Comparison of ENCODE assay signal across 28 mouse cellular contexts in genomic region chr13:10054086-10054485, GRCm38 (mm10).
DNase-seq lines count a peak whose midpoint lies in the region; ATAC-seq and TF ChIP-seq lines count a peak whose summit lies in the region.
"Had no signal": no experiment of that assay in that cellular context is flagged by ENCODE, and none has a peak within 500 bp of the region (broad histone marks: within the 10 kb centered on the region; RNA-seq: fewer than 3 reads in every experiment).

No protein-coding gene starts in this region.

- no peaks in the 10 kb centered on the region for H3K9me3 ChIP-seq in MEL (replicated peaks; ENCODE audit: insufficient read depth, low read length)
- no peaks in the 10 kb centered on the region for H3K9me3 ChIP-seq in liver, postnatal 0 days (ENCODE audit: low read length)
- H3K9me3 ChIP-seq: embryonic facial prominence, embryonic 12.5 days; embryonic facial prominence, embryonic 15.5 days; G1E; heart, embryonic 10.5 days; hindbrain, embryonic 15.5 days had no signal

- H3K36me3 ChIP-seq in MEL (ENCODE audit: control insufficient read depth in 1 of 2, insufficient read depth in 2 of 2, low read length in 2 of 2): peaks cover 0 to 14% of the 10 kb centered on the region in 2 experiments; a peak in 2 of 4 replicates
- H3K36me3 ChIP-seq in liver, postnatal 0 days (replicated peaks; ENCODE audit: insufficient read depth, low read length): no peaks in the 10 kb centered on the region
- H3K36me3 ChIP-seq: embryonic facial prominence, embryonic 12.5 days; embryonic facial prominence, embryonic 15.5 days; G1E; heart, embryonic 10.5 days; heart, embryonic 13.5 days; hindbrain, embryonic 12.5 days; hindbrain, embryonic 15.5 days had no signal

- peak; percentile 19 for DNase-seq in 416B (ENCODE audit: low read depth)
- peak; percentile 84 for DNase-seq in MEL (ENCODE audit: low read depth, low spot score)
- no peak for DNase-seq in liver, postnatal 0 days
- DNase-seq in retina, embryonic 14.5 days (ENCODE audit: low spot score): no peak
- DNase-seq in gastrocnemius, postnatal 25 days: no peak
- DNase-seq in right cerebral cortex, postnatal 25 days: no peak
- DNase-seq: adrenal gland, adult 8-10 months; adrenal gland, postnatal 25 days; cerebellum, adult 11-12 months; cerebellum, adult 8-10 months; cerebellum, postnatal 10 days; gastrocnemius, adult 2 months; gastrocnemius, postnatal 14 days; heart, adult 18-20 months; heart, postnatal 14 days; heart, postnatal 4 days had no signal

- H3K27me3 ChIP-seq in MEL (ENCODE audit: control insufficient read depth in 1 of 2, insufficient read depth in 2 of 2, low read length in 2 of 2): no peaks in the 10 kb centered on the region
- no peaks in the 10 kb centered on the region for H3K27me3 ChIP-seq in liver, postnatal 0 days (ENCODE audit: insufficient read depth, low read length)
- H3K27me3 ChIP-seq: CH12.LX; embryonic facial prominence, embryonic 12.5 days; embryonic facial prominence, embryonic 15.5 days; heart, embryonic 13.5 days; hindbrain, embryonic 12.5 days; hindbrain, embryonic 15.5 days had no signal

- H3K4me2 ChIP-seq in liver, postnatal 0 days (ENCODE audit: low read depth, low read length): no peak overlapping the region
- H3K4me2 ChIP-seq: embryonic facial prominence, embryonic 12.5 days; embryonic facial prominence, embryonic 15.5 days; heart, embryonic 13.5 days; hindbrain, embryonic 12.5 days; hindbrain, embryonic 15.5 days had no signal

- no peak overlapping the region for H3K9ac ChIP-seq in MEL (ENCODE audit: control insufficient read depth, low read depth, low read length, poor library complexity, severe bottlenecking)
- no peak overlapping the region for H3K9ac ChIP-seq in liver, postnatal 0 days (replicated peaks)
- H3K9ac ChIP-seq: embryonic facial prominence, embryonic 12.5 days; embryonic facial prominence, embryonic 15.5 days; forebrain, postnatal 0 days; heart, embryonic 13.5 days; hindbrain, embryonic 12.5 days; hindbrain, embryonic 15.5 days had no signal

- TF ChIP-seq EP300 in MEL (IDR thresholded peaks at IDR 0.05; ENCODE audit: low read depth in 1 of 2, low read length in 2 of 2): peak; percentile 99
- TF ChIP-seq EP300 in liver, postnatal 0 days (IDR thresholded peaks at IDR 0.05; ENCODE audit: low read depth): peak; percentile 63; the same call in 1 of the 2 replicates

- ATAC-seq in hematopoietic stem cell, adult 5-6 weeks (replicated peaks in 1 of 2; ENCODE audit: insufficient read depth in 1 of 2, low FRiP score in 2 of 2, low TSS enrichment in 1 of 2, low read depth in 1 of 2, poor library complexity in 2 of 2, severe bottlenecking in 2 of 2): peak; percentile 95 to 99
- ATAC-seq in liver, postnatal 0 days: no peak
- ATAC-seq in CD4-positive, CD25-positive, alpha-beta regulatory T cell, adult 4 months: no peak
- ATAC-seq: activated CD4-positive, CD25-positive, alpha-beta regulatory T cell, adult 4 months had no signal

- H3K4me1 ChIP-seq in MEL (ENCODE audit: control insufficient read depth in 1 of 2, insufficient read depth in 2 of 2, low read length in 2 of 2): peaks cover 7% of the 10 kb centered on the region in 2 experiments; a peak in 3 of 4 replicates
- no peaks in the 10 kb centered on the region for H3K4me1 ChIP-seq in liver, postnatal 0 days (ENCODE audit: insufficient read depth)
- H3K4me1 ChIP-seq: embryonic facial prominence, embryonic 12.5 days; embryonic facial prominence, embryonic 15.5 days; heart, embryonic 10.5 days; heart, embryonic 13.5 days; hindbrain, embryonic 12.5 days; hindbrain, embryonic 15.5 days had no signal

- no peak for TF ChIP-seq POLR2A in MEL (IDR thresholded peaks at IDR 0.05; ENCODE audit: control insufficient read depth in 1 of 2, insufficient read depth in 1 of 2, low read depth in 1 of 2, low read length in 2 of 2, poor library complexity in 1 of 2)

- no peaks in the 10 kb centered on the region for H3K79me2 ChIP-seq in MEL (ENCODE audit: control insufficient read depth, insufficient read depth, low read length, poor library complexity)

- H3K4me3 ChIP-seq in MEL (ENCODE audit: control insufficient read depth in 1 of 2, insufficient read depth in 1 of 2, low read depth in 2 of 2, low read length in 2 of 2): no peak overlapping the region
- no peak overlapping the region for H3K4me3 ChIP-seq in liver, postnatal 0 days (ENCODE audit: low read depth, low read length)
- H3K4me3 ChIP-seq: embryonic facial prominence, embryonic 12.5 days; embryonic facial prominence, embryonic 15.5 days; gastrocnemius, adult 2 months; heart, embryonic 10.5 days; heart, embryonic 13.5 days; hindbrain, embryonic 12.5 days; hindbrain, embryonic 15.5 days had no signal

- TF ChIP-seq CTCF in MEL (IDR thresholded peaks at IDR 0.05 in 2 of 3, conservative IDR thresholded peaks at IDR 0.05 in 1 of 3; ENCODE audit: control insufficient read depth in 1 of 3, insufficient read depth in 1 of 3, low read depth in 2 of 3, low read length in 3 of 3, poor library complexity in 1 of 3, severe bottlenecking in 1 of 3): no peak
- no peak for TF ChIP-seq CTCF in liver, postnatal 0 days (IDR thresholded peaks at IDR 0.05; ENCODE audit: low read depth)

- no peak for TF ChIP-seq RAD21 in MEL (IDR thresholded peaks at IDR 0.05; ENCODE audit: low read depth, low read length)

- H3K27ac ChIP-seq in MEL (ENCODE audit: control insufficient read depth, low read depth, low read length): peak overlapping the region; percentile 76
- H3K27ac ChIP-seq in liver, postnatal 0 days (ENCODE audit: low read depth): no peak overlapping the region
- H3K27ac ChIP-seq: embryonic facial prominence, embryonic 12.5 days; embryonic facial prominence, embryonic 15.5 days; gastrocnemius, adult 2 months; heart, embryonic 10.5 days; heart, embryonic 13.5 days; hindbrain, embryonic 12.5 days; hindbrain, embryonic 15.5 days had no signal

TF ChIP-seq in MEL, 35 proteins besides CTCF, POLR2A, EP300 and RAD21:
- TF ChIP-seq SMC3 (IDR thresholded peaks at IDR 0.05; ENCODE audit: low read depth, low read length): no peak
- no peak for TF ChIP-seq GABPA (IDR thresholded peaks at IDR 0.05; ENCODE audit: low read depth, low read length)
- no peak for TF ChIP-seq ZKSCAN1 (IDR thresholded peaks at IDR 0.05; ENCODE audit: low read depth, low read length)
- TF ChIP-seq RCOR1 (IDR thresholded peaks at IDR 0.05; ENCODE audit: low read depth, low read length): peak; percentile 89
- TF ChIP-seq MEF2A (IDR thresholded peaks at IDR 0.05; ENCODE audit: extremely low read depth, insufficient replicate concordance, low read depth, low read length, poor library complexity, severe bottlenecking): peak; percentile 73; the same call in 1 of the 2 replicates
- peak; percentile 91 for TF ChIP-seq TAL1 (IDR thresholded peaks at IDR 0.05; ENCODE audit: low read length)
- TF ChIP-seq JUND (IDR thresholded peaks at IDR 0.05; ENCODE audit: low read depth, low read length): no peak
- no peak for TF ChIP-seq NRF1 (IDR thresholded peaks at IDR 0.05; ENCODE audit: insufficient read depth, low read depth, low read length, poor library complexity, severe bottlenecking)
- peak; percentile 38; the same call in 1 of the 2 replicates for TF ChIP-seq KAT2A (conservative IDR thresholded peaks at IDR 0.05; ENCODE audit: low read depth, low read length)
- TF ChIP-seq ETS1 (IDR thresholded peaks at IDR 0.05; ENCODE audit: low read depth, low read length): peak; percentile 83
- no peak for TF ChIP-seq ZMIZ1 (IDR thresholded peaks at IDR 0.05; ENCODE audit: low read depth, low read length)
- TF ChIP-seq MYC (IDR thresholded peaks at IDR 0.05; ENCODE audit: low read depth, low read length): peak; percentile 70; the same call in 1 of the 2 replicates
- TF ChIP-seq E2F4 (IDR thresholded peaks at IDR 0.05; ENCODE audit: borderline replicate concordance, low read depth, low read length): no peak
- TF ChIP-seq MAX (IDR thresholded peaks at IDR 0.05; ENCODE audit: low read length): 0 out of 2 replicates have a peak, but pooled peaks have one; percentile 36
- TF ChIP-seq TBP (IDR thresholded peaks at IDR 0.05; ENCODE audit: low read depth, low read length): no peak
- TF ChIP-seq USF2 (IDR thresholded peaks at IDR 0.05; ENCODE audit: borderline replicate concordance in 1 of 2, insufficient read depth in 1 of 2, low read depth in 1 of 2, low read length in 2 of 2): no peak
- no peak for TF ChIP-seq USF1 (IDR thresholded peaks at IDR 0.05; ENCODE audit: low read depth, low read length)
- no peak for TF ChIP-seq CHD2 (IDR thresholded peaks at IDR 0.05; ENCODE audit: low read length)
- no peak for TF ChIP-seq ZNF384 (IDR thresholded peaks at IDR 0.05; ENCODE audit: low read depth, low read length)
- TF ChIP-seq NELFE (IDR thresholded peaks at IDR 0.05; ENCODE audit: low read depth, low read length): no peak
- TF ChIP-seq POLR2AphosphoS5 (IDR thresholded peaks at IDR 0.05; ENCODE audit: borderline replicate concordance, low read depth, low read length): no peak
- no peak for TF ChIP-seq ZC3H11A (IDR thresholded peaks at IDR 0.05; ENCODE audit: low read depth, low read length)
- TF ChIP-seq POLR2AphosphoS2 (IDR thresholded peaks at IDR 0.05; ENCODE audit: low read length): no peak
- TF ChIP-seq CHD1 (IDR thresholded peaks at IDR 0.05; ENCODE audit: low read depth, low read length): no peak
- peak; percentile 98 for TF ChIP-seq TCF12 (IDR thresholded peaks at IDR 0.05; ENCODE audit: low read depth, low read length)
- peak; percentile 95 for TF ChIP-seq GATA1 (IDR thresholded peaks at IDR 0.05; ENCODE audit: low read depth, low read length)
- peak; percentile 92 for TF ChIP-seq MYB (IDR thresholded peaks at IDR 0.05; ENCODE audit: low read depth, low read length)
- TF ChIP-seq SIN3A (IDR thresholded peaks at IDR 0.05; ENCODE audit: low read length): peak; percentile 80
- TF ChIP-seq MAFK (IDR thresholded peaks at IDR 0.05; ENCODE audit: borderline replicate concordance, low read depth, low read length): peak; percentile 62; the same call in 1 of the 2 replicates
- TF ChIP-seq ELF1 (IDR thresholded peaks at IDR 0.05; ENCODE audit: low read depth, low read length): no peak
- TF ChIP-seq BHLHE40 (IDR thresholded peaks at IDR 0.05; ENCODE audit: borderline replicate concordance, low read depth, low read length): peak; percentile 56; the same call in 1 of the 2 replicates
- no peak for TF ChIP-seq UBTF (IDR thresholded peaks at IDR 0.05; ENCODE audit: borderline replicate concordance, insufficient read depth, low read depth, low read length)
- TF ChIP-seq MAZ (IDR thresholded peaks at IDR 0.05; ENCODE audit: low read depth, low read length): no peak
- peak; percentile 40; the same call in 1 of the 2 replicates for TF ChIP-seq MXI1 (IDR thresholded peaks at IDR 0.05; ENCODE audit: low read depth, low read length)
- peak; percentile 29; the same call in 1 of the 2 replicates for TF ChIP-seq HCFC1 (IDR thresholded peaks at IDR 0.05; ENCODE audit: low read depth, low read length)

Comparison
In these comparisons a context has a peak if more than half of its experiments do, and no peak if none do; other contexts are left out.
1. DNase-seq: peak in 416B (single experiment) and MEL (single experiment); none in liver, postnatal 0 days (single experiment), retina, embryonic 14.5 days (single experiment), gastrocnemius, postnatal 25 days (single experiment) and right cerebral cortex, postnatal 25 days (single experiment).
2. ATAC-seq: peak in hematopoietic stem cell, adult 5-6 weeks (2 of 2); none in liver, postnatal 0 days (single experiment) and CD4-positive, CD25-positive, alpha-beta regulatory T cell, adult 4 months (single experiment).